Mouse (Mus musculus) cortical plate, adult 2 months (tissue): Measurements from ENCODE around the gene Ndrg3.

Experiments used
- CTCF ChIP-seq: fragments of 200-500 bp; IDR thresholded peaks from 2 replicates; pipeline ENCODE4 v1.5.1; 2011; ENCODE audit warnings: mild to moderate bottlenecking, control low read depth, low read length; ENCODE audit not compliant: insufficient read depth; ENCODE audit errors: extremely low read depth
- POLR2A ChIP-seq: fragments of 200-500 bp; IDR thresholded peaks from 2 replicates; pipeline ENCODE4 v1.6.1; 2011; ENCODE audit warnings: mild to moderate bottlenecking, low read length, control low read depth; ENCODE audit not compliant: insufficient read depth; ENCODE audit errors: extremely low read depth

DNA sequence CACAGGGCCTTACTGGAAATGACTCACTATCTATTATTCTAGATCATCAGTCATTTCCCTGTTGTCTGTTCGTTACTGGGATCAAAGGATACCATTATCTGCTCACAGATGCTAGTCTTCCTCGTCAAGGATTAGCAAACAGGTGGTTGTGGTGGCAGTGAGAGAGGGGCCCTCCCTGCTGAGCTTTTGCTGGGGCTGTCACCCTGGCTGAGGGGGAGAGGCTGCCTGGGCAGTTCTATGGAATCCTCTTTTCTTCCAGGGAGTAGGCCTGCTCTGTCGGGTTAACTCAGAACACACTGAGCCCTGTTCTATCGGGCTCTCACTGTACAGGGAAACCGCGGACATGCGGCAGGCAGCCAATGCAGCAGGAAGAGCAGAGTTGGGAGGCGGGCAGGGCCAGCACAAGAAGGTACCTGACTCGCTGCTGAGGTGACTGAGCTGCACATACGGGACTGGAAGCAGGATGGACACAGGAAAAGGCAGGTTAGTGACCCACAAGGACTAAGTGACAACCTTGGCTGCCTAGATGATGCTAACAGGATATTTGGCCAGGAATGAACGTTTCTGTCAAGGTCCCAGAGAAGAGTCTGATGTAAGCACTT, 62.2 kb downstream of the Ndrg3 start:
- no peak for TF ChIP-seq POLR2A
- no peak for TF ChIP-seq CTCF
